Mouse (Mus musculus): ENCODE results near the gene Olfr844.

The Olfr844 gene

DNA sequence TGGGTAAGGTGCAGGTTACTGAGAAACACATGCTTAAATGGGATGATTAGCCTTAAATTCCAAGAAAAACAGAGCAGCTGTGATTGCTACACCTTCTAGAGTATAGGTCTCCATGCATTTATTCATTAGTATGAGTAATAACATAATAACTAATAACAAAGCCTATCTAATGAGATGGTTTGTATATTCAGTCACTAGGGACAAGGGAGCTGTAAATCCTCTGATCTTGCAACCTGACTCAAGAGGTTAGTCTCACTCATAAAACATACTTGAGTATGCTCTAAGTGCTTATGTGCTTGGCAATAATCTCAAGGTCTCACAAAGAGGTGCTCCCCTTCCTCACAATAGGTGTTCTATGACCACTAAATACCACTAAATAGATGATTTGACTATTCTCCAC, at the start of gene Olfr844:
Olfr844 (plus strand) TSS at position 301 of the 400 bp plus-strand sequence.
- DNase-seq = no peak

DNA sequence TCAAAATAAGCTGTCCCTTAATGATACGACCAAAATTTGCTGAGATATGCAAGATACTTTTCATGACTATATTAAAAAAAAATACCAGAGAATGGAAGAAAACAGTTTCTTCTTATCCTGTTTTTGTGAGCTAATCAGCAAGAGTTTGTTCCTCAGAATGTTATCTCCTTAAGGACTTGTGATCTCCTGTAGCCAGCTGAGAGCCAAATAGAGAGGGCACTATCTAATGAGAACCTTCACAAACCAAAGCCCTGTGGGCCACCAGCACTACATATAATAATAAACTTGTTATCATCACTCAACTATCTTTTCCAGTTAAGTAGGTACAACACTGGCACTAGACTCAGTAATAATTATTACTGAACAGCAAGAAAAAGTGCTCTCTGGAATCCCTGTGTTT, 20.0 kb downstream of the Olfr844 start, which contains the start of gene Olfr845:
Olfr845 (plus strand) TSS at position 301 of the 400 bp plus-strand sequence.
- DNase-seq = no peak

DNA sequence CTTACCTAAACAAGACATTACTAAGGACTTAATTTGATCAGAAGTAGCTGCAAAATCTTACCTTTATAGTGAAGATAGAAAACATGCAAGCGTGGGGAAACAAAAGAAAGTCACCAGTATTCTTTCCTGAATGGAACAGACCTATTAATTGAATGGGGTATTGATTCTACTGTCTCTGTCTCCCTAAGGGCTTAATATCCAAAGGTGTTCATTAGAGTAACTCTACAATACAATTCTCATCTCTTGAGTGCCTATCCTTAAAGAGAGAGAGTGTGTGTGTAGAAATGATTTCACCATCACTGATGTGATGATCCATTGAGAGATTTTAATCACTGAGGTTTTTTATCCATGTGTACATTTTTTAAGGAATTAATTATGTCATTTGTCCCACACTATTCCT, 47.8 kb downstream of the Olfr844 start, which contains the start of gene Olfr846:
Olfr846 (minus strand) TSS at position 101 of the 400 bp plus-strand sequence.
- no peak for DNase-seq
